Mouse (Mus musculus): ENCODE measurements around the gene Wdr25. TPM values are rescaled to one million over a fixed set of nuclear protein-coding genes. Genes with fewer than 3 reads are reported as not detected.

The Wdr25 gene
- total RNA-seq, 1 experiment = 14.9 TPM

GRCm38 (mm10) chr12:108885906-108886305 is 7.5 kb upstream of the Wdr25 start:
- H3K4me3 ChIP-seq (ENCODE audit: insufficient read depth in 1 of 2, low read depth in 1 of 2, low read length in 2 of 2, poor library complexity in 1 of 2, severe bottlenecking in 1 of 2) = no peak overlapping the region
- TF ChIP-seq CHD2 (IDR thresholded peaks at IDR 0.05; ENCODE audit: low read depth, low read length) (no peak), ZC3H11A (IDR thresholded peaks at IDR 0.05; ENCODE audit: borderline replicate concordance, low read depth, low read length) (no peak), ZNF384 (IDR thresholded peaks at IDR 0.05; ENCODE audit: low read depth, low read length) (no peak), HCFC1 (IDR thresholded peaks at IDR 0.05; ENCODE audit: borderline replicate concordance, insufficient read depth, low read length) (no peak), MAFK (IDR thresholded peaks at IDR 0.05; ENCODE audit: insufficient read depth, low read depth, low read length) (no peak)
- no peak for DNase-seq (ENCODE audit: low read depth, low spot score)
- in situ Hi-C loops (cut with MboI; ENCODE audit: low sequenced_read_pairs in 2 of 2, unreplicated experiment in 2 of 2) = no loop called here
- no peaks in the 10 kb centered on the region for H3K4me1 ChIP-seq (ENCODE audit: control insufficient read depth in 2 of 2, insufficient read depth in 2 of 2, low read length in 2 of 2, poor library complexity in 1 of 2)
- peaks cover 37% of the 10 kb centered on the region for H3K36me3 ChIP-seq (ENCODE audit: control insufficient read depth, insufficient read depth, low read length, poor library complexity, severe bottlenecking)
- H3K9me3 ChIP-seq (ENCODE audit: control insufficient read depth, insufficient read depth, low read depth, low read length) = no peaks in the 10 kb centered on the region
- H3K9ac ChIP-seq (ENCODE audit: insufficient read depth, low read depth, low read length, poor library complexity, severe bottlenecking) = no peak overlapping the region
- no peak overlapping the region for H3K27ac ChIP-seq (ENCODE audit: insufficient read depth, low read depth, low read length, poor library complexity, severe bottlenecking)

GRCm38 (mm10) chr12:108887077-108887476 is 6.4 kb upstream of the Wdr25 start:
- Histone ChIP-seq H3K9me3 (ENCODE audit: control insufficient read depth, insufficient read depth, low read depth, low read length) (no peaks in the 10 kb centered on the region), H3K9ac (ENCODE audit: insufficient read depth, low read depth, low read length, poor library complexity, severe bottlenecking) (no peak overlapping the region), H3K36me3 (ENCODE audit: control insufficient read depth, insufficient read depth, low read length, poor library complexity, severe bottlenecking) (peaks cover 31% of the 10 kb centered on the region), H3K27ac (ENCODE audit: insufficient read depth, low read depth, low read length, poor library complexity, severe bottlenecking) (no peak overlapping the region), H3K4me3 (ENCODE audit: insufficient read depth in 1 of 2, low read depth in 1 of 2, low read length in 2 of 2, poor library complexity in 1 of 2, severe bottlenecking in 1 of 2) (no peak overlapping the region), H3K4me1 (ENCODE audit: control insufficient read depth in 2 of 2, insufficient read depth in 2 of 2, low read length in 2 of 2, poor library complexity in 1 of 2) (no peaks in the 10 kb centered on the region)
- in situ Hi-C loops (cut with MboI; ENCODE audit: low sequenced_read_pairs in 2 of 2, unreplicated experiment in 2 of 2) = no loop called here
- TF ChIP-seq CHD2 (IDR thresholded peaks at IDR 0.05; ENCODE audit: low read depth, low read length) = no peak
- TF ChIP-seq ZC3H11A (IDR thresholded peaks at IDR 0.05; ENCODE audit: borderline replicate concordance, low read depth, low read length) = no peak
- no peak for TF ChIP-seq HCFC1 (IDR thresholded peaks at IDR 0.05; ENCODE audit: borderline replicate concordance, insufficient read depth, low read length)
- no peak for TF ChIP-seq MAFK (IDR thresholded peaks at IDR 0.05; ENCODE audit: insufficient read depth, low read depth, low read length)
- no peak for TF ChIP-seq ZNF384 (IDR thresholded peaks at IDR 0.05; ENCODE audit: low read depth, low read length)
- no peak for DNase-seq (ENCODE audit: low read depth, low spot score)

- no peak for DNase-seq (ENCODE audit: low read depth, low spot score)
- in situ Hi-C loops (cut with MboI; ENCODE audit: low sequenced_read_pairs in 2 of 2, unreplicated experiment in 2 of 2) = no loop called here
- Histone ChIP-seq H3K27ac (ENCODE audit: insufficient read depth, low read depth, low read length, poor library complexity, severe bottlenecking) (no peak overlapping the region), H3K9ac (ENCODE audit: insufficient read depth, low read depth, low read length, poor library complexity, severe bottlenecking) (no peak overlapping the region), H3K4me3 (ENCODE audit: insufficient read depth in 1 of 2, low read depth in 1 of 2, low read length in 2 of 2, poor library complexity in 1 of 2, severe bottlenecking in 1 of 2) (no peak overlapping the region), H3K9me3 (ENCODE audit: control insufficient read depth, insufficient read depth, low read depth, low read length) (no peaks in the 10 kb centered on the region), H3K4me1 (ENCODE audit: control insufficient read depth in 2 of 2, insufficient read depth in 2 of 2, low read length in 2 of 2, poor library complexity in 1 of 2) (peaks cover 0 to 3% of the 10 kb centered on the region in 2 experiments; a peak in 1 of 4 replicates), H3K36me3 (ENCODE audit: control insufficient read depth, insufficient read depth, low read length, poor library complexity, severe bottlenecking) (peaks cover 21% of the 10 kb centered on the region)
- TF ChIP-seq ZC3H11A (IDR thresholded peaks at IDR 0.05; ENCODE audit: borderline replicate concordance, low read depth, low read length) (no peak), MAFK (IDR thresholded peaks at IDR 0.05; ENCODE audit: insufficient read depth, low read depth, low read length) (no peak), CHD2 (IDR thresholded peaks at IDR 0.05; ENCODE audit: low read depth, low read length) (no peak), ZNF384 (IDR thresholded peaks at IDR 0.05; ENCODE audit: low read depth, low read length) (no peak), HCFC1 (IDR thresholded peaks at IDR 0.05; ENCODE audit: borderline replicate concordance, insufficient read depth, low read length) (no peak)
Observed at GRCm38 (mm10) chr12:108888632-108889031, 4.8 kb upstream of the Wdr25 start.

GRCm38 (mm10) chr12:108893715-108894431 is 442 bp downstream of the Wdr25 start, which contains the start of gene Wars:
Gene Wars, minus strand, starts transcription at chr12:108894174.
- in situ Hi-C loops (cut with MboI; ENCODE audit: low sequenced_read_pairs in 2 of 2, unreplicated experiment in 2 of 2) = no loop called here
- Histone ChIP-seq H3K9me3 (ENCODE audit: control insufficient read depth, insufficient read depth, low read depth, low read length) (no peaks in the 10 kb centered on the region), H3K4me1 (ENCODE audit: control insufficient read depth in 2 of 2, insufficient read depth in 2 of 2, low read length in 2 of 2, poor library complexity in 1 of 2) (peaks cover 0 to 7% of the 10 kb centered on the region in 2 experiments; a peak in 2 of 4 replicates), H3K9ac (ENCODE audit: insufficient read depth, low read depth, low read length, poor library complexity, severe bottlenecking) (peak within 1 kb of the TSS; percentile 91), H3K27ac (ENCODE audit: insufficient read depth, low read depth, low read length, poor library complexity, severe bottlenecking) (no peak within 1 kb of the TSS), H3K4me3 (ENCODE audit: insufficient read depth in 1 of 2, low read depth in 1 of 2, low read length in 2 of 2, poor library complexity in 1 of 2, severe bottlenecking in 1 of 2) (peak within 1 kb of the TSS; percentile 91 to 93), H3K36me3 (ENCODE audit: control insufficient read depth, insufficient read depth, low read length, poor library complexity, severe bottlenecking) (peaks cover 9% of the 10 kb centered on the region; the same call in 1 of the 2 replicates)
- TF ChIP-seq CHD2 (IDR thresholded peaks at IDR 0.05; ENCODE audit: low read depth, low read length) (peak; percentile 83), ZNF384 (IDR thresholded peaks at IDR 0.05; ENCODE audit: low read depth, low read length) (no peak), HCFC1 (IDR thresholded peaks at IDR 0.05; ENCODE audit: borderline replicate concordance, insufficient read depth, low read length) (peak; percentile 85), ZC3H11A (IDR thresholded peaks at IDR 0.05; ENCODE audit: borderline replicate concordance, low read depth, low read length) (no peak), MAFK (IDR thresholded peaks at IDR 0.05; ENCODE audit: insufficient read depth, low read depth, low read length) (no peak)
- DNase-seq (ENCODE audit: low read depth, low spot score) = peak; percentile 90
